Mouse (Mus musculus) liver, adult 2 months (tissue): ENCODE data around the gene Palld.

Experiments used
- CTCF ChIP-seq: fragments of 200-500 bp; IDR thresholded peaks from 2 replicates; pipeline ENCODE4 v1.5.1; 2011; ENCODE audit warnings: low read depth, low read length, control low read depth
- POLR2A ChIP-seq: fragments of 200-500 bp; IDR thresholded peaks from 2 replicates; pipeline ENCODE4 v1.6.1; 2011; ENCODE audit warnings: low read length, control low read depth; ENCODE audit not compliant: insufficient read depth; ENCODE audit errors: extremely low read depth

DNA sequence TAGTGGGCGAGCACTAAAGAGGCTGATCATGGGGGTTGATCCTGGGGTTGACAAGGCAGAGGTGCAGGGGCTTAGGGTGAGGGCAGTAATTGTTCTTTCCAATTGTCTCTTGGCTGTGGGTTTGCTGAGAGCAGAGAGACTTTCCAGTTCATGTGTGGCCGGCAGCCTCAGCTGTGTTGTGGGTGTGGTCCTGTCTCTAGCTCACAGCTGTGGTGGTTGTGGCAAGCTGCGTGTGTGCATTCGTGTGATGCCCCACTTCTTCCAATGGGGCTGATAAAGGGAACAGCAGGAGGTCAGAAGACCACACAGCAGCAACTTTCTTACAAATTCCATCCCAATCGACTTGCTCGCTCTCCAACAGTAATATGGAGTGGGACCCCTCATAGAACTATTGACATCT, 373.8 kb downstream of the Palld start:
- TF ChIP-seq CTCF: no peak
- no peak for TF ChIP-seq POLR2A
